9 mouse cellular contexts compared by ENCODE assay signal in the genomic region with DNA sequence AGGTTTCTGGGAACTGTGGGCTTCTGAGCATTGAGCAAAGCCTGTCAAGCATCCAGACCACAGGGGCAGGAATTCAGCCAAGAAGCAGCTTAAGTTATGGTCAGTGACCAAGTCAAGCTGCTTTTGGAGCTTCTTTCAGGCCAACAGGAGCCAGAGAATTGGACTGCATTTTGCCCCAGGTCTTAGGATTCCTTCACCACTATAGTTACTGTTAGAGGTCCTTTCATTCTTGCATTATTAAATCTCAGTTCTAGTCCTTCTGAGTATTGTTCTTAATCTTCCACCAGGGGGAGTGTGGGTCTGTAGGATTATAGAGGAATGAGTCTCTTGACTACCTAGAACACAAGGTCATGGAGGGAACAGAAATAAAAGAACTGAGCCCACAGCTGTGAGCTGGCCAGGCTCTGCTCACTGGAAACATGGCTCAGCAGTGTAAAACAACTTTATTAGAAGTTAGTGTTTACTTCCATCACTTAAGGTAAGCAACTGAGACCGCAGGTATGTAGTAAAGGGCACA. TPM values are rescaled to one million over a fixed set of nuclear protein-coding genes. Genes with fewer than 3 reads are reported as not detected.
DNase-seq lines count a peak whose midpoint lies in the region; ATAC-seq and TF ChIP-seq lines count a peak whose summit lies in the region.
"Had no signal": no experiment of that assay in that cellular context is flagged by ENCODE, and none has a peak within 500 bp of the region (broad histone marks: within the 10 kb centered on the region; RNA-seq: fewer than 3 reads in every experiment).

No protein-coding gene starts in this region.

- no peak overlapping the region for H3K4me3 ChIP-seq in hindbrain, embryonic 15.5 days
- H3K4me3 ChIP-seq in hindbrain, embryonic 12.5 days = no peak overlapping the region
- H3K4me3 ChIP-seq in CH12.LX (replicated peaks in 1 of 3; ENCODE audit: low read depth in 2 of 3, low read length in 2 of 3, poor library complexity in 1 of 3) = no peak overlapping the region

- peak; percentile 29 to 68; a peak in 3 of 4 replicates for TF ChIP-seq CTCF in CH12.LX (conservative IDR thresholded peaks at IDR 0.05 in 1 of 2, IDR thresholded peaks at IDR 0.05 in 1 of 2; ENCODE audit: low read depth in 2 of 2, low read length in 2 of 2)

- no peaks in the 10 kb centered on the region for H3K4me1 ChIP-seq in hindbrain, embryonic 15.5 days (replicated peaks)
- H3K4me1 ChIP-seq in hindbrain, embryonic 12.5 days = no peaks in the 10 kb centered on the region
- no peaks in the 10 kb centered on the region for H3K4me1 ChIP-seq in CH12.LX (ENCODE audit: control insufficient read depth in 1 of 2, insufficient read depth in 2 of 2)

- no peaks in the 10 kb centered on the region for H3K9me3 ChIP-seq in hindbrain, embryonic 15.5 days
- H3K9me3 ChIP-seq in hindbrain, embryonic 12.5 days (replicated peaks) = no peaks in the 10 kb centered on the region
- H3K9me3 ChIP-seq in CH12.LX (replicated peaks; ENCODE audit: low read length) = no peaks in the 10 kb centered on the region

- H3K9ac ChIP-seq in hindbrain, embryonic 15.5 days = no peak overlapping the region
- no peak overlapping the region for H3K9ac ChIP-seq in hindbrain, embryonic 12.5 days
- H3K9ac ChIP-seq in CH12.LX (ENCODE audit: insufficient read depth, low read depth) = no peak overlapping the region

- no peaks in the 10 kb centered on the region for H3K79me2 ChIP-seq in CH12.LX (replicated peaks; ENCODE audit: control insufficient read depth, extremely low read depth, insufficient read depth, poor library complexity, severe bottlenecking)

- peak; percentile 66 for DNase-seq in 416B (ENCODE audit: low read depth)
- DNase-seq in CH12.LX (ENCODE audit: extremely low read depth) = peak; percentile 58
- DNase-seq in kidney, postnatal 36 days = peak; percentile 18 to 57
- no peak for DNase-seq in spleen, adult 12 weeks (ENCODE audit: low spot score)
- DNase-seq in right cerebral cortex, adult 18-20 months = no peak
- DNase-seq in spleen, postnatal 36 days (ENCODE audit: low spot score in 2 of 2) = no peak

- H3K4me2 ChIP-seq in hindbrain, embryonic 15.5 days = no peak overlapping the region
- no peak overlapping the region for H3K4me2 ChIP-seq in hindbrain, embryonic 12.5 days (replicated peaks)
- H3K4me2 ChIP-seq in CH12.LX (ENCODE audit: insufficient read depth, low read depth, poor library complexity, severe bottlenecking) = no peak overlapping the region

- WGBS in hindbrain, embryonic 15.5 days = 86% methylated on average over 1 of the region's 1 CpGs
- 88% methylated on average over 1 of the region's 1 CpGs for WGBS in hindbrain, embryonic 12.5 days

- in situ Hi-C loops in CH12.LX (cut with MboI; ENCODE audit: low pct_ligation_motif_present, low pct_unique_long_range_greater_than_20kb, low sequenced_read_pairs) = no loop called here

- peaks cover 96% of the 10 kb centered on the region for H3K36me3 ChIP-seq in hindbrain, embryonic 15.5 days
- peaks cover 98% of the 10 kb centered on the region for H3K36me3 ChIP-seq in hindbrain, embryonic 12.5 days
- peaks cover 91 to 100% of the 10 kb centered on the region in 2 experiments for H3K36me3 ChIP-seq in CH12.LX (replicated peaks in 1 of 2; ENCODE audit: control insufficient read depth in 1 of 2, insufficient read depth in 1 of 2, low read length in 1 of 2)

- ATAC-seq in hindbrain, embryonic 15.5 days (ENCODE audit: low FRiP score, low read depth) = no peak
- ATAC-seq in hindbrain, embryonic 12.5 days (ENCODE audit: low FRiP score) = no peak

- 0 out of 2 replicates have a peak overlapping the region, but pooled peaks have one; percentile 20 for H3K27ac ChIP-seq in hindbrain, embryonic 15.5 days (replicated peaks)
- no peak overlapping the region for H3K27ac ChIP-seq in hindbrain, embryonic 12.5 days
- H3K27ac ChIP-seq in CH12.LX (ENCODE audit: insufficient read depth, low read depth) = no peak overlapping the region

- dilution Hi-C loops in CH12.LX (cut with MboI; ENCODE audit: extremely low pct_ligation_motif_present, extremely low pct_unique_long_range_greater_than_20kb, low sequenced_read_pairs) = no loop called here

- H3K27me3 ChIP-seq in hindbrain, embryonic 15.5 days = no peaks in the 10 kb centered on the region
- H3K27me3 ChIP-seq in hindbrain, embryonic 12.5 days = no peaks in the 10 kb centered on the region
- H3K27me3 ChIP-seq in CH12.LX (replicated peaks) = no peaks in the 10 kb centered on the region

- TF ChIP-seq EP300 in CH12.LX (IDR thresholded peaks at IDR 0.05; ENCODE audit: low read length) = no peak

- peak; percentile 56 for TF ChIP-seq RAD21 in CH12.LX (IDR thresholded peaks at IDR 0.05; ENCODE audit: low read depth, low read length)

- no peak; the same call in 1 of the 2 replicates for TF ChIP-seq POLR2A in CH12.LX (IDR thresholded peaks at IDR 0.05; ENCODE audit: low read depth, low read length)

TF ChIP-seq in CH12.LX, 34 proteins besides CTCF, POLR2A, EP300 and RAD21:
- TF ChIP-seq MYC (IDR thresholded peaks at IDR 0.05; ENCODE audit: low read depth, low read length) = 0 out of 2 replicates have a peak, but pooled peaks have one; percentile 24
- no peak for TF ChIP-seq HCFC1 (IDR thresholded peaks at IDR 0.05; ENCODE audit: low read depth, low read length)
- no peak for TF ChIP-seq RCOR1 (conservative IDR thresholded peaks at IDR 0.05; ENCODE audit: low read depth, low read length)
- TF ChIP-seq ZMIZ1 (IDR thresholded peaks at IDR 0.05; ENCODE audit: low read depth, low read length) = 0 out of 2 replicates have a peak, but pooled peaks have one; percentile 28
- no peak for TF ChIP-seq USF2 (conservative IDR thresholded peaks at IDR 0.05; ENCODE audit: low read depth, low read length)
- no peak for TF ChIP-seq TCF12 (IDR thresholded peaks at IDR 0.05; ENCODE audit: low read depth, low read length)
- TF ChIP-seq GABPA (IDR thresholded peaks at IDR 0.05; ENCODE audit: insufficient replicate concordance, low read depth, low read length) = no peak
- no peak for TF ChIP-seq ZKSCAN1 (IDR thresholded peaks at IDR 0.05; ENCODE audit: borderline replicate concordance, low read depth, low read length)
- no peak for TF ChIP-seq MXI1 (IDR thresholded peaks at IDR 0.05; ENCODE audit: low read depth, low read length)
- TF ChIP-seq SIN3A (IDR thresholded peaks at IDR 0.05; ENCODE audit: low read length) = no peak
- TF ChIP-seq MAFK (IDR thresholded peaks at IDR 0.05; ENCODE audit: insufficient replicate concordance, low read length) = no peak
- peak; percentile 54 for TF ChIP-seq SMC3 (IDR thresholded peaks at IDR 0.05; ENCODE audit: low read depth, low read length)
- no peak for TF ChIP-seq JUN (IDR thresholded peaks at IDR 0.05; ENCODE audit: insufficient read depth, low read depth, low read length)
- TF ChIP-seq NELFE (IDR thresholded peaks at IDR 0.05; ENCODE audit: low read depth, low read length) = no peak
- TF ChIP-seq ZNF384 (IDR thresholded peaks at IDR 0.05; ENCODE audit: low read depth, low read length) = no peak
- no peak for TF ChIP-seq CHD1 (IDR thresholded peaks at IDR 0.05; ENCODE audit: low read depth, low read length)
- TF ChIP-seq MAZ (IDR thresholded peaks at IDR 0.05; ENCODE audit: low read depth, low read length) = no peak

RNA-seq across cellular contexts. Expression of a gene that starts 10.5 kb away (rescaled TPM):
- polyA plus RNA-seq in hindbrain, embryonic 15.5 days (2015; fragmentation: Nextera tagmentation; extraction: Ambion mirVana) = 181 and 189 TPM in 2 replicates
- polyA plus RNA-seq in hindbrain, embryonic 12.5 days (2016; fragmentation: Nextera tagmentation; extraction: Ambion mirVana) = 166 and 176 TPM in 2 replicates
- 103 and 119 TPM in 2 replicates for total RNA-seq in CH12.LX (2012; rRNA removed)
- total RNA-seq in CH12.LX (2014; rRNA removed) = 93.5 and 102 TPM in 2 replicates
- 144 and 151 TPM in 2 replicates for polyA plus RNA-seq in CH12.LX (2012; ENCODE audit: insufficient read length, low read depth)

RNA-seq across cellular contexts. Expression of a gene that starts 10.6 kb away (rescaled TPM):
- 88.0 and 91.8 TPM in 2 replicates for polyA plus RNA-seq in hindbrain, embryonic 15.5 days (2015; fragmentation: Nextera tagmentation; extraction: Ambion mirVana)
- polyA plus RNA-seq in hindbrain, embryonic 12.5 days (2016; fragmentation: Nextera tagmentation; extraction: Ambion mirVana) = 75.2 and 81.1 TPM in 2 replicates
- total RNA-seq in CH12.LX (2012; rRNA removed) (80.4 and 93.6 TPM in 2 replicates), CH12.LX (2014; rRNA removed) (109 and 118 TPM in 2 replicates)
- 67.3 and 75.5 TPM in 2 replicates for polyA plus RNA-seq in CH12.LX (2012; ENCODE audit: insufficient read length, low read depth)

RNA-seq across cellular contexts. Expression of a gene that starts 13.6 kb away (rescaled TPM):
- polyA plus RNA-seq in hindbrain, embryonic 15.5 days (2015; fragmentation: Nextera tagmentation; extraction: Ambion mirVana) = 63.0 and 64.6 TPM in 2 replicates
- polyA plus RNA-seq in hindbrain, embryonic 12.5 days (2016; fragmentation: Nextera tagmentation; extraction: Ambion mirVana) = 59.8 and 61.4 TPM in 2 replicates
- 24.6 and 26.7 TPM in 2 replicates for total RNA-seq in CH12.LX (2012; rRNA removed)
- total RNA-seq in CH12.LX (2014; rRNA removed) = 19.5 TPM in 2 replicates
- 44.9 and 46.0 TPM in 2 replicates for polyA plus RNA-seq in CH12.LX (2012; ENCODE audit: insufficient read length, low read depth)

RNA-seq across cellular contexts. Expression of a gene that starts 13.6 kb away (rescaled TPM):
- 121 and 125 TPM in 2 replicates for polyA plus RNA-seq in hindbrain, embryonic 15.5 days (2015; fragmentation: Nextera tagmentation; extraction: Ambion mirVana)
- polyA plus RNA-seq in hindbrain, embryonic 12.5 days (2016; fragmentation: Nextera tagmentation; extraction: Ambion mirVana) = 108 and 127 TPM in 2 replicates
- total RNA-seq in CH12.LX (2012; rRNA removed) (124 and 134 TPM in 2 replicates), CH12.LX (2014; rRNA removed) (151 and 181 TPM in 2 replicates)
- polyA plus RNA-seq in CH12.LX (2012; ENCODE audit: insufficient read length, low read depth) = 136 and 142 TPM in 2 replicates

RNA-seq across cellular contexts. Expression of a gene that starts 19.3 kb away (rescaled TPM):
- 0.12 and 0.14 TPM in 2 replicates for polyA plus RNA-seq in hindbrain, embryonic 15.5 days (2015; fragmentation: Nextera tagmentation; extraction: Ambion mirVana)
- not detected in 2 replicates for polyA plus RNA-seq in hindbrain, embryonic 12.5 days (2016; fragmentation: Nextera tagmentation; extraction: Ambion mirVana)
- total RNA-seq in CH12.LX (2012; rRNA removed) (not detected in 2 replicates), CH12.LX (2014; rRNA removed) (not detected in 2 replicates)
- polyA plus RNA-seq in CH12.LX (2012; ENCODE audit: insufficient read length, low read depth) = not detected in 2 replicates
- total RNA-seq: gastrocnemius, postnatal 4 days had no signal

Comparison
In these comparisons a context has a peak if more than half of its experiments do, and no peak if none do; other contexts are left out.
1. DNase-seq: peak in 416B (single experiment), CH12.LX (single experiment) and kidney, postnatal 36 days (2 of 2); none in spleen, adult 12 weeks (single experiment), right cerebral cortex, adult 18-20 months (single experiment) and spleen, postnatal 36 days (0 of 2).